In the genomic region with DNA sequence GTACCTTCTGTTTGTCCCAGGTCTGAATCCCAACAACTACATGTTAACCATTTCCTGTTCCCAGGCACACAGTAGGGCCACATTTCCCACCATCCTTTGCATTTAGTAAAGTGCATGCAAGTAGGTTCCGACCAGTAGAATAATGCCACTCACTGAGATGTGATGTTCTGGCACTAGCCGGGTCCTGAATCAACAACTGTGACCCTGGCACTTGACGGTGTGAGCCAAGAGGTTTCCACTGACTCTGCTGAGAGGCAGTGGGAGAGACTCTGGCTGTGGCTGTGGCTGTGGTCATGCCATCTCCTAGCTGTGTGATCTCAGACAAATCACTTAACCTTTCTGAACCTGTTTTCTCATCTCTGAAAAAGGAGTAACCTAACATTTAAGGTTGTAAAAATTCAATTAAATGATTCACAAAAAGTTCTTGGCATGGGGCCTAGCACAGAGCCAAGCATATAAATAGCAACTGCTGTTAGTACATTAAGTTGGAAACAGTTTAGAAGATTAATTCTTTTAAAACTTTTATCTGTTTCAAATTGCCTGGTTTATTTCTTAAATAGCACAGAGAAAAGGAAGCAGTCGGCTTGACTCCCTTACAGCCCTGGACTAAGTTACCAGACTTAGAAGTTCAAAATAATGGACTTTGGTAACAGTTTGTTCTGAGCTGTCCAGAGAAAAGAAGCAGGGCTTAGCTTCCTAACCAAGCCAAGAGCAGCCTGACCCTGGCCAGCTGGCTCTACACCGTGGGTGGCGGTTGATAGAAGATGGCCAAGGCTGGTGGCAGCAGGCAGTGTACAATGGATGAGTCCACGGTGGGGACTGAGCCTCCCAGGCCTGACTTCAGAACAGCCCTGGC, we compare ENCODE assay signal across 10 mouse cellular contexts. TPM values are rescaled to one million over a fixed set of nuclear protein-coding genes. Genes with fewer than 3 reads are reported as not detected.
A peak's percentile ranks its signal among the peaks of the same experiment; 100 is the strongest.
DNase-seq lines count a peak whose midpoint lies in the region; ATAC-seq lines count a peak whose summit lies in the region.
"Had no signal": no experiment of that assay in that cellular context is flagged by ENCODE, and none has a peak within 500 bp of the region (broad histone marks: within the 10 kb centered on the region; RNA-seq: fewer than 3 reads in every experiment).

No protein-coding gene starts in this region.

- H3K36me3 ChIP-seq in hindbrain, embryonic 16.5 days (ENCODE audit: control insufficient read depth, insufficient read depth, low read length) = no peaks in the 10 kb centered on the region
- no peaks in the 10 kb centered on the region for H3K36me3 ChIP-seq in hindbrain, embryonic 12.5 days
- H3K36me3 ChIP-seq in midbrain, embryonic 14.5 days (ENCODE audit: control insufficient read depth, insufficient read depth, low read length) = no peaks in the 10 kb centered on the region
- H3K36me3 ChIP-seq: G1E had no signal

- ATAC-seq in hindbrain, embryonic 16.5 days = peak; percentile 19; the same call in 1 of the 2 replicates
- no peak for ATAC-seq in hindbrain, embryonic 12.5 days (ENCODE audit: low FRiP score)
- ATAC-seq in midbrain, embryonic 14.5 days (ENCODE audit: low FRiP score, low TSS enrichment) = no peak

- no peak overlapping the region for H3K4me2 ChIP-seq in hindbrain, embryonic 16.5 days (ENCODE audit: low read length)
- no peak overlapping the region for H3K4me2 ChIP-seq in hindbrain, embryonic 12.5 days (replicated peaks)
- no peak overlapping the region for H3K4me2 ChIP-seq in midbrain, embryonic 14.5 days (ENCODE audit: low read length)

- intact Hi-C loops in left cerebral cortex, postnatal 36 days (cut with DNase I) = loop anchor here (2.0 to 5.0 kb wide), 2 partner anchors 44 to 126 kb away; no protein-coding TSS in a partner anchor

- H3K9me3 ChIP-seq in hindbrain, embryonic 16.5 days (ENCODE audit: control insufficient read depth, low read length) = no peaks in the 10 kb centered on the region
- no peaks in the 10 kb centered on the region for H3K9me3 ChIP-seq in hindbrain, embryonic 12.5 days (replicated peaks)
- H3K9me3 ChIP-seq in midbrain, embryonic 14.5 days (ENCODE audit: control insufficient read depth, low read length) = no peaks in the 10 kb centered on the region
- H3K9me3 ChIP-seq: G1E had no signal

- H3K27ac ChIP-seq in hindbrain, embryonic 16.5 days (ENCODE audit: low read depth, low read length) = no peak overlapping the region
- H3K27ac ChIP-seq in hindbrain, embryonic 12.5 days = no peak overlapping the region
- no peak overlapping the region for H3K27ac ChIP-seq in midbrain, embryonic 14.5 days (replicated peaks; ENCODE audit: low read depth, low read length)
- H3K27ac ChIP-seq: macrophage had no signal

- 77% methylated on average over 7 of the region's 7 CpGs for WGBS in hindbrain, embryonic 16.5 days
- WGBS in hindbrain, embryonic 12.5 days = 84% methylated on average over 7 of the region's 7 CpGs
- 86% methylated on average over 7 of the region's 7 CpGs for WGBS in midbrain, embryonic 14.5 days

- peak; percentile 62 to 70 for DNase-seq in right cerebral cortex, postnatal 10 days (ENCODE audit: low spot score in 2 of 2)
- no peak for DNase-seq in right cerebral cortex, postnatal 25 days
- peak; percentile 73 for DNase-seq in gastrocnemius, postnatal 25 days
- peak; percentile 49 for DNase-seq in testis, postnatal 14 days (ENCODE audit: low spot score)
- no peak for DNase-seq in midbrain, embryonic 14.5 days
- no peak for DNase-seq in left cerebral cortex, postnatal 36 days (ENCODE audit: low spot score in 2 of 2)

- no peak overlapping the region for H3K4me3 ChIP-seq in hindbrain, embryonic 16.5 days (ENCODE audit: low read length)
- no peak overlapping the region for H3K4me3 ChIP-seq in hindbrain, embryonic 12.5 days
- no peak overlapping the region for H3K4me3 ChIP-seq in midbrain, embryonic 14.5 days (replicated peaks; ENCODE audit: low read depth, low read length)

- H3K27me3 ChIP-seq in hindbrain, embryonic 16.5 days (replicated peaks; ENCODE audit: control insufficient read depth, insufficient read depth, low read length) = no peaks in the 10 kb centered on the region
- 0 out of 2 replicates have a peak, but pooled peaks cover 4% of the 10 kb centered on the region for H3K27me3 ChIP-seq in hindbrain, embryonic 12.5 days
- H3K27me3 ChIP-seq in midbrain, embryonic 14.5 days (ENCODE audit: control insufficient read depth, insufficient read depth, low read length) = no peaks in the 10 kb centered on the region

- H3K4me1 ChIP-seq in hindbrain, embryonic 16.5 days (ENCODE audit: control insufficient read depth, insufficient read depth, low read depth, low read length) = peaks cover 10% of the 10 kb centered on the region
- H3K4me1 ChIP-seq in hindbrain, embryonic 12.5 days = peaks cover 8% of the 10 kb centered on the region
- H3K4me1 ChIP-seq in midbrain, embryonic 14.5 days (ENCODE audit: control insufficient read depth, insufficient read depth, low read length) = no peaks in the 10 kb centered on the region

- no peak overlapping the region for H3K9ac ChIP-seq in hindbrain, embryonic 16.5 days (ENCODE audit: low read depth, low read length)
- H3K9ac ChIP-seq in hindbrain, embryonic 12.5 days = no peak overlapping the region
- no peak overlapping the region for H3K9ac ChIP-seq in midbrain, embryonic 14.5 days (replicated peaks; ENCODE audit: low read length)

RNA-seq across cellular contexts. Expression of gene Rhob, which starts 46.8 kb away (rescaled TPM):
- polyA plus RNA-seq in hindbrain, embryonic 16.5 days (2015; fragmentation: Nextera tagmentation; extraction: Ambion mirVana) = 81.3 and 86.9 TPM in 2 replicates
- 75.4 and 78.3 TPM in 2 replicates for polyA plus RNA-seq in hindbrain, embryonic 12.5 days (2016; fragmentation: Nextera tagmentation; extraction: Ambion mirVana)
- 10 to 100 TPM; 42.1 to 43.0 TPM for total RNA-seq in gastrocnemius, postnatal 25 days (2021)
- 111 and 116 TPM in 2 replicates for polyA plus RNA-seq in midbrain, embryonic 14.5 days (2014; fragmentation: Nextera tagmentation; extraction: Ambion mirVana)
- 100 to 1,000 TPM; 300 to 353 TPM for total RNA-seq in left cerebral cortex, postnatal 36 days (2021)

Comparison
In these comparisons a context has a peak if more than half of its experiments do, and no peak if none do; other contexts are left out.
1. DNase-seq: peak in right cerebral cortex, postnatal 10 days (2 of 2), gastrocnemius, postnatal 25 days (single experiment) and testis, postnatal 14 days (single experiment); none in right cerebral cortex, postnatal 25 days (single experiment), midbrain, embryonic 14.5 days (single experiment) and left cerebral cortex, postnatal 36 days (0 of 2).